Mouse (Mus musculus) left cerebral cortex, adult 8-10 months (tissue): Measurements from ENCODE around the gene Psme1. TPM values are rescaled to one million over a fixed set of nuclear protein-coding genes. Genes with fewer than 3 reads are reported as not detected.
A peak's percentile ranks its signal among the peaks of the same experiment; 100 is the strongest.

ENCODE experiments used
- DNase-seq, 2 experiments: peaks; one replicate each; pipeline ENCODE4 v3.0.0; 2022; ENCODE audit warnings: low spot score in 2 of 2
- total RNA-seq, 4 experiments: library from RNA; stranded (reverse); gene quantifications; 2 replicates each; pipeline ENCODE4 v1.2.4; 2022

The Psme1 gene
- total RNA-seq, 4 experiments from 2014 or later: 53.6 to 63.7 (median 58.8) TPM

GRCm38 (mm10) chr14:55570588-55570987 is 7.3 kb upstream of the Psme1 start:
- no peak for DNase-seq

GRCm38 (mm10) chr14:55571760-55572159 is 6.2 kb upstream of the Psme1 start:
- DNase-seq: no peak

- DNase-seq: no peak
Observed at GRCm38 (mm10) chr14:55575302-55575701, 2.6 kb upstream of the Psme1 start, which contains the start of gene Fitm1. Gene Fitm1 (plus strand): TSS chr14:55575617.

GRCm38 (mm10) chr14:55575711-55576110 is 2.2 kb upstream of the Psme1 start:
- DNase-seq: no peak

- DNase-seq: peak in 1 of 2 experiments; percentile 65
Observed at GRCm38 (mm10) chr14:55576376-55576775, 1.5 kb upstream of the Psme1 start.

- DNase-seq: no peak
Observed at GRCm38 (mm10) chr14:55578668-55579269, 846 bp downstream of the Psme1 start.

- no peak for DNase-seq
Observed at GRCm38 (mm10) chr14:55579511-55580496, 1.9 kb downstream of the Psme1 start.

- DNase-seq: no peak
Observed at GRCm38 (mm10) chr14:55580731-55581130, 2.8 kb downstream of the Psme1 start.

GRCm38 (mm10) chr14:55581981-55582681 is 4.2 kb downstream of the Psme1 start:
- no peak for DNase-seq

GRCm38 (mm10) chr14:55584303-55584701 is 6.4 kb downstream of the Psme1 start:
- DNase-seq: no peak

GRCm38 (mm10) chr14:55584702-55585565 is 7.0 kb downstream of the Psme1 start, which contains the start of gene Emc9:
Gene Emc9 (minus strand): TSS chr14:55585302.
- peak in 1 of 2 experiments; percentile 51 for DNase-seq

- DNase-seq: no peak
Observed at GRCm38 (mm10) chr14:55585566-55585960, 7.6 kb downstream of the Psme1 start.

- DNase-seq: no peak
Observed at GRCm38 (mm10) chr14:55586149-55586548, 8.2 kb downstream of the Psme1 start.

- no peak for DNase-seq
Observed at GRCm38 (mm10) chr14:55589271-55589670, 11.3 kb downstream of the Psme1 start.

GRCm38 (mm10) chr14:55589771-55590448 is 12.0 kb downstream of the Psme1 start:
- no peak for DNase-seq

- peak in 1 of 2 experiments; percentile 95 for DNase-seq
Observed at GRCm38 (mm10) chr14:55590748-55591330, 12.9 kb downstream of the Psme1 start, which contains the start of gene Psme2. Gene Psme2 (minus strand): TSS chr14:55591113.

- peak; percentile 77 to 94 for DNase-seq
Observed at GRCm38 (mm10) chr14:55591331-55591891, 13.5 kb downstream of the Psme1 start, which contains the start of gene Rnf31. Gene Rnf31 (plus strand): TSS chr14:55591708.

GRCm38 (mm10) chr14:55592226-55592625 is 14.3 kb downstream of the Psme1 start:
- DNase-seq: no peak

- DNase-seq: no peak
Observed at GRCm38 (mm10) chr14:55596036-55596690, 18.2 kb downstream of the Psme1 start.
